Mouse (Mus musculus) kidney, adult 11 months (tissue): ENCODE results near the gene Otx2.

Source experiments
- DNase-seq: peaks from one replicate; pipeline ENCODE4 v3.0.0; 2022

Otx2 gene

GRCm38 (mm10) chr14:48673541-48673940, at the start of gene Otx2:
TSS of gene Otx2 (minus strand) at chr14:48673819.
- DNase-seq: no peak

GRCm38 (mm10) chr14:48722763-48723162, 49.1 kb upstream of the Otx2 start:
- DNase-seq: no peak

GRCm38 (mm10) chr14:48719296-48719695, 45.7 kb upstream of the Otx2 start:
- DNase-seq: no peak

- no peak for DNase-seq
These were observed 44.1 kb upstream of the Otx2 start for GRCm38 (mm10) chr14:48717632-48718279.

- DNase-seq: no peak
These were observed 42.8 kb upstream of the Otx2 start for GRCm38 (mm10) chr14:48716456-48716855.

- DNase-seq: no peak
These were observed 37.3 kb upstream of the Otx2 start for GRCm38 (mm10) chr14:48710871-48711370.

GRCm38 (mm10) chr14:48710062-48710870, 36.6 kb upstream of the Otx2 start:
- no peak for DNase-seq

- DNase-seq: no peak
These were observed 35.9 kb upstream of the Otx2 start for GRCm38 (mm10) chr14:48709371-48710061.

- no peak for DNase-seq
These were observed 34.3 kb upstream of the Otx2 start for GRCm38 (mm10) chr14:48707844-48708383.

- no peak for DNase-seq
These were observed 33.8 kb upstream of the Otx2 start for GRCm38 (mm10) chr14:48707391-48707790.

GRCm38 (mm10) chr14:48700790-48701370, 27.3 kb upstream of the Otx2 start:
- DNase-seq: no peak

GRCm38 (mm10) chr14:48679590-48679989, 6.0 kb upstream of the Otx2 start:
- DNase-seq: no peak

GRCm38 (mm10) chr14:48678674-48679073, 5.1 kb upstream of the Otx2 start:
- no peak for DNase-seq

GRCm38 (mm10) chr14:48674036-48674831, 615 bp upstream of the Otx2 start:
- DNase-seq: no peak

- no peak for DNase-seq
These were observed 925 bp downstream of the Otx2 start for GRCm38 (mm10) chr14:48672611-48673176.

- DNase-seq: no peak
These were observed 2.0 kb downstream of the Otx2 start for GRCm38 (mm10) chr14:48671480-48672240.

- DNase-seq: no peak
These were observed 2.7 kb downstream of the Otx2 start for GRCm38 (mm10) chr14:48670761-48671479.

GRCm38 (mm10) chr14:48670258-48670630, 3.4 kb downstream of the Otx2 start:
- no peak for DNase-seq

- DNase-seq: no peak
These were observed 3.9 kb downstream of the Otx2 start for GRCm38 (mm10) chr14:48669541-48670257.
